Mouse (Mus musculus): ENCODE data around the gene Adam19. TPM values are rescaled to one million over a fixed set of nuclear protein-coding genes. Genes with fewer than 3 reads are reported as not detected.

Gene Adam19
- total RNA-seq, 2 experiments from 2014 or later: 0.46 to 0.49 TPM

- ATAC-seq (replicated peaks; ENCODE audit: poor library complexity): no peak
These were observed 1.5 kb upstream of the Adam19 start for GRCm38 (mm10) chr11:46054311-46054710.

DNA sequence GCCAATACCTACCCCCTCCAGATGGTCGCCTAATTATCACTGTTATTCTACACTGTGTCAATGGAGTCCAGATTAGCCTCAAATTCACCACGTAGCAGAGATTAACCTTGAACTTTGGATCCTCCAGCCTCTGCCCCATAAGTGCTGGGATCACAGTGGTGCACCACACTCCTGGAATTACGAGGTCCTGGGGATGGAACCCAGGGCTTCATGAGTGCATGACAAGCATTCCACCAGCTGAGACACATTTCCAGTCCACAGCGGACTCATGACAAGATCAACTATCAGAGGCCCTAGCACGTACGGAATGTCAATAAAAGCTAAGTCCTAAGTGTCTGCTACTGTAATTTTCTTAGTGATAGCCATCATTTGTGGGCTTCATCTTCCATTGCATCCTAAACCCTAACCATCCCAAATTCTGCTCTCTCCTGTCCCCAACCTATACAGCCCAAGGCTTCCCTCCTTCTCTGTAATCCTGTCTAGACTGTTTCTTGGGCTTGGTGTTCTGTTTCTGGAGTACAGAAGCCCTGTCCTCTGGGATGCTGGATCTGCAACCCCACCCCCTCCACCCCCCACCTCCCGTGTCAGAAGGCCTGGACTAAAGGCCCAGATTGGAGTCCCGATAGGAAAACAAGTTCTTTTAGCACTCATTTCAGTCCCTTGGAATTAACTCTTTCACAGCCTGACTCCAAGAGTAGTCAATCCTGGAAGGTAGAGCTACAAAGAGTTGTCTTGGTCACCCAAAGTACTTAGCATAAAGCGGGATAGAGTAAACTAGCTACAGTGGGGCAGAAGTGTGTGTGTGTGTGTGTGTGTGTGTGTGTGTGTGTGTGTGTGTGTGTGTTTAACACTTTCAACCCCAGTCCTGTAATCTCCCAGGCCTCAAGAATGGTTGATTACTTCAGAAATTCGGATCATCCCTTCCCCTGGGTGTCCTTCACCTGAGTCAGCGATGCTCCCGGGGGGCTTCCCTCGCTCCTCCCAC, 589 bp upstream of the Adam19 start:
- ATAC-seq (replicated peaks; ENCODE audit: poor library complexity): no peak

GRCm38 (mm10) chr11:46056770-46057411, 1.1 kb downstream of the Adam19 start:
- ATAC-seq (replicated peaks; ENCODE audit: poor library complexity): no peak

GRCm38 (mm10) chr11:46058011-46058410, 2.2 kb downstream of the Adam19 start:
- ATAC-seq (replicated peaks; ENCODE audit: poor library complexity): no peak

- no peak for ATAC-seq (replicated peaks; ENCODE audit: poor library complexity)
These were observed 3.1 kb downstream of the Adam19 start for GRCm38 (mm10) chr11:46058916-46059315.

GRCm38 (mm10) chr11:46059887-46060650, 4.3 kb downstream of the Adam19 start:
- no peak for ATAC-seq (replicated peaks; ENCODE audit: poor library complexity)

GRCm38 (mm10) chr11:46060651-46061020, 4.8 kb downstream of the Adam19 start:
- ATAC-seq (replicated peaks; ENCODE audit: poor library complexity): no peak

GRCm38 (mm10) chr11:46061776-46062445, 6.1 kb downstream of the Adam19 start:
- ATAC-seq (replicated peaks; ENCODE audit: poor library complexity): peak; percentile 30; the same call in 1 of the 2 replicates

DNA sequence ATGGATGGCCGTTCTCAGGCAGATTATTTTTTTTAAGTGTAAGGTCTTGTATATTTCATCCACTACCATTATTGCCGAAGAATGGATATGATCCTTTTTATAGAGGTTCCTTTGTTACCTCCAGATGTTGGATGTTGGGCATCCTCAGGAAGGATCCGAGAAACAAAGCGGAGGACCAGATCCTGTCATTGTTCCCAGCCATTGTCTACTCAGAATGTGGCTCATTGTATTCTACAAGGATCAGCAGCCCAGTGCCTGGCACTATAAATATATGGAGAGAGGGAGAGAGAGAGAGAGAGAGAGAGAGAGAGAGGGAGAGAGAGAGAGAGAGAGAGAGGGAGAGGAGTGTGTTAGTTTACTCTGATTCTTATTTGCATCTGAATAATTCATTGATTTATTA, 6.8 kb downstream of the Adam19 start:
- no peak for ATAC-seq (replicated peaks; ENCODE audit: poor library complexity)

GRCm38 (mm10) chr11:46062993-46063731, 7.4 kb downstream of the Adam19 start:
- peak; percentile 59 for ATAC-seq (replicated peaks; ENCODE audit: poor library complexity)

DNA sequence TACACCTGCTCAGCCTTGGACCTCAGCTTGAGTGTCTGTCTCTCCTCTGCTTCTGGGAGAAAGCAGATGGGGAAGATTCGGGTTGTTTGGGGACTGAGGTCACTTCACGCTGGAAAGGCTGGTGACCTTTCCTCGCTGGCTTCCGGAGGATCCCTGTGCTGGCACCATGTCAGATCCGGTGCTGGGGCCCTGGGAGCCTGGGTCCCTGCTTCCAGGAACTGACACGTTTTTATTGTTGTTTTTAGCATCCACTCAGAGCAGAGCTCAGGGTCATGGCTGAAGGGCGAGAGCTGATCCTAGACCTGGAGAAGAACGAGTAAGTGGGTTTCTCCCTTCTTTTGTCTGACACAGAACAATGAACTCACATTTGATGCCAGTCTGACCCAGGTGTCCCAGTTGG, 9.0 kb downstream of the Adam19 start:
- no peak for ATAC-seq (replicated peaks; ENCODE audit: poor library complexity)

DNA sequence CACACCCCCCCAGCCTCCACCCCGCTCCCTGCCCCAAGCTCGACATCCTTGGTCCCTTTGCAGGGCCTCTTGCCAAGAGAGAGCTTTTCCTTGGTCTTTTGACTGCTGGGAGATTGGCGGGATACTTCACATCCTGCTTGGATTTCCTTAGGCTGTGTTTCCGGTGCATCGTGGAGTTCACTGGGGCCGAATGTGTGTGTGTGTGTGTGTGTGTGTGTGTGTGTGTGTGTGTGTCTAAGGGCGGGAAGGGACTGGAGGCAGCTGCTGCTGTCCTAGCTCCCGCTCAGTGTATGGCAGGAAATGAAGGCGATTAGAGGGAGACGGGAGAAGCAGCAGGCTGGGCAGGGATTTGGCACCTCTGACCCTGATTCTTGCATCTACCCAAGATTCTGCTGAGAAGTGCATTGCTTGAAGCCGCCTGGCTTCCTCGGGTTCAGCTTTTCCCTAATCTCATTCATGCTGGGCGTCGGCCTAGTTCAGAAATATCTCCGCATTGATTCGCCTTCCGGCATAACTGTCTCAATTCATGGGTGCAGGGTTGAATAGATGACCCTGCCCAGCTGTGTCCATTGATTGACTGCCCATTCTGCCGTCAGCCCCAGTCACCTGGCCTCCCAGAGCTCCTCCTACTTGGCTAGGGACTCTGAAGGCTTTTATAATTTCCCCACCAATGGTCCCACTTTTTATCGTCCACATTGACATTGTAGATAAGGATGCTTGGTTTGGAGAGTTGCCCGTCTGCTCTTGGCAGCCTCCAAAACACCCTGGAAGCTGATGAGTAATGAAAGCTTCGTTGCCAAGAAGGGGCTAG, 9.6 kb downstream of the Adam19 start:
- ATAC-seq (replicated peaks; ENCODE audit: poor library complexity): peak; percentile 68

- ATAC-seq (replicated peaks; ENCODE audit: poor library complexity): no peak
These were observed 11.7 kb downstream of the Adam19 start for GRCm38 (mm10) chr11:46067371-46068060.

DNA sequence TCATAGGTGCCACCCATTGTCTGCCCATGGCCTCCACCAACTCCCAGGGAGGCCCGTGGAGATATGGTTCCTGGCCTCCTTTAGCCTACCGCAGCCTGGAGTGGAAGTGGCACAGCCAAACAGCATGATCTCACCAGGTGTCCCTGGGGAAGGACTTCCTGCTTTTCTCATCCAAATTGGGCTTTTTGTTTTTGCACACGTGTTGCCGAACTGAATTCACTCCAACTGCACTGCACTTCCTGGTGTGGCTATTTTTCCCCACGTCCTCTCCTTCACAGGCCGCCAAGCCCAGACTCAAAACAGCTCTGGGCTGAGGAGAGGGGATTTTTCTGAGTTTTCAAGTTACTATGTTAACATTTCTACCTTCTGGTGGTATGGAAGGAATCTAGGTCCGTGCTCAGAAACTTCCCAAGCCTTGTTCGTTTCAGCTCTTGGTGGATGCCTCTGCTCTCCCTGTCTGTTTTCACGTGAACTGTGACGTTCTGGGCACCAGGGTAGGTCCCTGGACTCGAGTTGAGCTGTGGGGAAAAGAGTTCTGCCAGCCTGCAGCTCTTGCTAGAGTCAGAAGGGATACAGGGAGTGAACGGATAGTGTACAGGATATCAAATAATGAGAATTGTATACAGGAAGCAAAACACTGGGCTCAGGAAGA, 13.1 kb downstream of the Adam19 start:
- no peak for ATAC-seq (replicated peaks; ENCODE audit: poor library complexity)

- ATAC-seq (replicated peaks; ENCODE audit: poor library complexity): no peak
These were observed 13.7 kb downstream of the Adam19 start for GRCm38 (mm10) chr11:46069408-46070003.

- no peak for ATAC-seq (replicated peaks; ENCODE audit: poor library complexity)
These were observed 14.4 kb downstream of the Adam19 start for GRCm38 (mm10) chr11:46070161-46070560.

- ATAC-seq (replicated peaks; ENCODE audit: poor library complexity): no peak
These were observed 15.0 kb downstream of the Adam19 start for GRCm38 (mm10) chr11:46070789-46071188.

Data from megakaryocyte progenitor cell, adult 5-6 weeks (primary cell).